Comparison of ENCODE assay signal across 7 mouse cellular contexts in the genomic region with DNA sequence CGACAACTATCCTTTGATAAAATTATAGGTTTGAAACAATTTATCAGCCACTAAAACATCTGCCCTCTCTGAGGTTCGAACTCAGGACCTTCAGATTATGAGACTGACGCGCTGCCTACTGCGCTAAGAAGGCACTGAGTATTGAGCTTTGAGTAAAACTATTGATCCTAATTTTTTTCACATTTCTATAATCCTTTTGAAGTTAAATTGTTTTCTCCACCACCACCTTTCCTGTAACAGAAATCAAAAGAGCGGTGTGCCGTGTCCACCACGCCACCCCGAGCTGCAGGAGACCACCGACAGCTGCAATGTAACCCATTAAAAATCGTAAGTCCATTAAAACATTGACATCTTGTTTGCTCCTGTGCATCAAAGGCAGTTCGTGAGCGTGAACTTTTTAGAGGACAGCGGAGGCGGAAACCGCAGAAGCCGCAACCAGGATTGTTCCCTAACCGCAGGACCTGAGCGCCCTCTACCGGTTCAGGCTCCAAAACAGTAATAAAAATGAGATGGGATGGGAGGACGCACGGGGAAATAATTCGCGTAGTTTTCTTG. TPM values are rescaled to one million over a fixed set of nuclear protein-coding genes. Genes with fewer than 3 reads are reported as not detected.
DNase-seq lines count a peak whose midpoint lies in the region; ATAC-seq and TF ChIP-seq lines count a peak whose summit lies in the region.

No protein-coding gene starts in this region.

- peak; percentile 87 for ATAC-seq in intestine, embryonic 16.5 days
- ATAC-seq in midbrain, embryonic 11.5 days (ENCODE audit: low FRiP score) = peak; percentile 70

- no peaks in the 10 kb centered on the region for H3K9me3 ChIP-seq in intestine, embryonic 16.5 days (ENCODE audit: control insufficient read depth, low read length)
- no peaks in the 10 kb centered on the region for H3K9me3 ChIP-seq in midbrain, embryonic 11.5 days (ENCODE audit: control insufficient read depth, low read length)

- peak overlapping the region; percentile 43; the same call in 1 of the 2 replicates for H3K9ac ChIP-seq in intestine, embryonic 16.5 days (ENCODE audit: low read depth, low read length)
- peak overlapping the region; percentile 29; the same call in 1 of the 2 replicates for H3K9ac ChIP-seq in midbrain, embryonic 11.5 days (ENCODE audit: low read length)

- under 1% methylated on average over 24 of the region's 24 CpGs for WGBS in intestine, embryonic 16.5 days
- WGBS in midbrain, embryonic 11.5 days = under 1% methylated on average over 24 of the region's 24 CpGs
- WGBS in spleen, adult 2 months = 2% methylated on average over 24 of the region's 24 CpGs

- no peak overlapping the region for H3K27ac ChIP-seq in intestine, embryonic 16.5 days (ENCODE audit: low read length)
- no peak overlapping the region for H3K27ac ChIP-seq in midbrain, embryonic 11.5 days (ENCODE audit: low read depth, low read length)
- H3K27ac ChIP-seq in spleen, adult 2 months (ENCODE audit: insufficient read depth, low read length) = no peak overlapping the region

- peak; percentile 52 for DNase-seq in adrenal gland, adult 8-10 months
- DNase-seq in embryo, embryonic 10.5 days (ENCODE audit: low spot score) = peak; percentile 95
- DNase-seq in gastrocnemius, postnatal 36 days = peak; percentile 50 to 56
- DNase-seq in left cerebral cortex, postnatal 36 days (ENCODE audit: low spot score in 2 of 2) = peak; percentile 72 to 81
- peak; percentile 99 for DNase-seq in midbrain, embryonic 11.5 days (ENCODE audit: low spot score, missing footprints)
- DNase-seq in spleen, adult 2 months (ENCODE audit: low read depth in 1 of 2, low spot score in 2 of 2) = peak in 1 of 2 experiments; percentile 12

- TF ChIP-seq POLR2A in spleen, adult 2 months (IDR thresholded peaks at IDR 0.05; ENCODE audit: low read depth, low read length) = no peak

- peak overlapping the region; percentile 51 for H3K4me3 ChIP-seq in intestine, embryonic 16.5 days (ENCODE audit: low read length)
- peak overlapping the region; percentile 38 for H3K4me3 ChIP-seq in midbrain, embryonic 11.5 days (ENCODE audit: low read depth, low read length)
- peak overlapping the region; percentile 42 for H3K4me3 ChIP-seq in spleen, adult 2 months (ENCODE audit: extremely low read depth, insufficient read depth, insufficient read length)

- intact Hi-C loops in gastrocnemius, postnatal 36 days (cut with DNase I) = loop anchor here (10.0 kb wide), 1 partner anchor 112 kb away; no protein-coding TSS in a partner anchor
- intact Hi-C loops in left cerebral cortex, postnatal 36 days (cut with DNase I) = loop anchor here (1.0 to 5.0 kb wide), 4 partner anchors 52 to 154 kb away; no protein-coding TSS in a partner anchor

- H3K27me3 ChIP-seq in intestine, embryonic 16.5 days (replicated peaks; ENCODE audit: control insufficient read depth, insufficient read depth, low read length) = no peaks in the 10 kb centered on the region
- no peaks in the 10 kb centered on the region for H3K27me3 ChIP-seq in midbrain, embryonic 11.5 days (ENCODE audit: control insufficient read depth, insufficient read depth, low read length)
- peaks cover 8% of the 10 kb centered on the region for H3K27me3 ChIP-seq in spleen, adult 2 months (ENCODE audit: control insufficient read depth, insufficient read depth, low read length)

- peak overlapping the region; percentile 76 for H3K4me2 ChIP-seq in intestine, embryonic 16.5 days (ENCODE audit: low read depth, low read length)
- peak overlapping the region; percentile 44 for H3K4me2 ChIP-seq in midbrain, embryonic 11.5 days

- H3K36me3 ChIP-seq in intestine, embryonic 16.5 days (ENCODE audit: control insufficient read depth, insufficient read depth, low read length) = no peaks in the 10 kb centered on the region
- no peaks in the 10 kb centered on the region for H3K36me3 ChIP-seq in midbrain, embryonic 11.5 days (ENCODE audit: control insufficient read depth, insufficient read depth, low read length)
- no peaks in the 10 kb centered on the region for H3K36me3 ChIP-seq in spleen, adult 2 months (ENCODE audit: control insufficient read depth, insufficient read depth, low read length)

- H3K4me1 ChIP-seq in intestine, embryonic 16.5 days (ENCODE audit: control insufficient read depth, insufficient read depth, low read length) = peaks cover 5% of the 10 kb centered on the region
- H3K4me1 ChIP-seq in midbrain, embryonic 11.5 days (ENCODE audit: control insufficient read depth, insufficient read depth, low read length) = no peaks in the 10 kb centered on the region
- H3K4me1 ChIP-seq in spleen, adult 2 months (ENCODE audit: control insufficient read depth, insufficient read depth, insufficient read length) = no peaks in the 10 kb centered on the region; the same call in 1 of the 2 replicates

- TF ChIP-seq CTCF in spleen, adult 2 months (IDR thresholded peaks at IDR 0.05; ENCODE audit: extremely low read depth, insufficient read depth, insufficient read length, insufficient replicate concordance) = peak; percentile 38; the same call in 1 of the 2 replicates

RNA-seq across cellular contexts. Expression of a gene that starts 14.8 kb away (rescaled TPM):
- not detected for total RNA-seq in adrenal gland, adult 8-10 months (2022)
- not detected for total RNA-seq in gastrocnemius, postnatal 36 days (2021)
- not detected in 2 replicates for polyA plus RNA-seq in intestine, embryonic 16.5 days (2015; fragmentation: Nextera tagmentation; extraction: Ambion mirVana)
- not detected for total RNA-seq in left cerebral cortex, postnatal 36 days (2021)
- polyA plus RNA-seq in midbrain, embryonic 11.5 days (2014; fragmentation: Nextera tagmentation; extraction: Ambion mirVana) = not detected in 2 replicates
- not detected in 2 replicates for polyA plus RNA-seq in spleen, adult 2 months (2012; rRNA removed)

RNA-seq across cellular contexts. Expression of a gene that starts 20.0 kb away (rescaled TPM):
- total RNA-seq in adrenal gland, adult 8-10 months (2022) = not detected
- total RNA-seq in gastrocnemius, postnatal 36 days (2021) = not detected
- not detected in 2 replicates for polyA plus RNA-seq in intestine, embryonic 16.5 days (2015; fragmentation: Nextera tagmentation; extraction: Ambion mirVana)
- total RNA-seq in left cerebral cortex, postnatal 36 days (2021) = not detected
- polyA plus RNA-seq in midbrain, embryonic 11.5 days (2014; fragmentation: Nextera tagmentation; extraction: Ambion mirVana) = not detected in 2 replicates
- not detected in 2 replicates for polyA plus RNA-seq in spleen, adult 2 months (2012; rRNA removed)

RNA-seq across cellular contexts. Expression of a gene that starts 34.2 kb away (rescaled TPM):
- total RNA-seq in adrenal gland, adult 8-10 months (2022) = not detected
- not detected for total RNA-seq in gastrocnemius, postnatal 36 days (2021)
- not detected in 2 replicates for polyA plus RNA-seq in intestine, embryonic 16.5 days (2015; fragmentation: Nextera tagmentation; extraction: Ambion mirVana)
- total RNA-seq in left cerebral cortex, postnatal 36 days (2021) = not detected
- polyA plus RNA-seq in midbrain, embryonic 11.5 days (2014; fragmentation: Nextera tagmentation; extraction: Ambion mirVana) = not detected in 2 replicates
- polyA plus RNA-seq in spleen, adult 2 months (2012; rRNA removed) = not detected in 2 replicates

RNA-seq across cellular contexts. Expression of a gene that starts 35.9 kb away (rescaled TPM):
- 10 to 100 TPM in 3 of 4 experiments, 1 to 10 TPM in 1; 9.6 to 12.8 (median 11.1) TPM for total RNA-seq in adrenal gland, adult 8-10 months (2022)
- 1 to 10 TPM; 4.7 to 6.7 TPM for total RNA-seq in gastrocnemius, postnatal 36 days (2021)
- 6.6 and 7.9 TPM in 2 replicates for polyA plus RNA-seq in intestine, embryonic 16.5 days (2015; fragmentation: Nextera tagmentation; extraction: Ambion mirVana)
- total RNA-seq in left cerebral cortex, postnatal 36 days (2021) = 1 to 10 TPM; 7.1 to 9.4 TPM
- 20.3 and 21.8 TPM in 2 replicates for polyA plus RNA-seq in midbrain, embryonic 11.5 days (2014; fragmentation: Nextera tagmentation; extraction: Ambion mirVana)
- 0.38 and 0.62 TPM in 2 replicates for polyA plus RNA-seq in spleen, adult 2 months (2012; rRNA removed)
